Mouse (Mus musculus): ENCODE data around the gene Phc2. TPM values are rescaled to one million over a fixed set of nuclear protein-coding genes. Genes with fewer than 3 reads are reported as not detected.

The Phc2 gene
- polyA plus RNA-seq, 1 experiment from 2014 or later, result 110 TPM

GRCm38 (mm10) chr4:128766929-128767328 lies 112.4 kb downstream of the Phc2 start:
- no peak overlapping the region for H3K27ac ChIP-seq (ENCODE audit: low read depth, low read length)
- no peak overlapping the region for H3K4me2 ChIP-seq
- H3K9ac ChIP-seq (ENCODE audit: low read length), result no peak overlapping the region
- ATAC-seq (ENCODE audit: low FRiP score), result no peak
- no peaks in the 10 kb centered on the region for H3K27me3 ChIP-seq (ENCODE audit: control insufficient read depth, insufficient read depth, low read length)
- peaks cover 9% of the 10 kb centered on the region; the same call in 1 of the 2 replicates for H3K9me3 ChIP-seq (ENCODE audit: control insufficient read depth, low read length)
- DNase-seq (ENCODE audit: low spot score, missing footprints), result no peak
- no peaks in the 10 kb centered on the region; the same call in 1 of the 2 replicates for H3K36me3 ChIP-seq (ENCODE audit: control insufficient read depth, insufficient read depth, low read length)
- no peaks in the 10 kb centered on the region for H3K4me1 ChIP-seq (ENCODE audit: control insufficient read depth, insufficient read depth, low read length)
- WGBS, result 93% methylated on average over 20 of the region's 20 CpGs
- H3K4me3 ChIP-seq (ENCODE audit: low read depth, low read length), result no peak overlapping the region

- DNase-seq (ENCODE audit: low spot score, missing footprints), result no peak
- Histone ChIP-seq H3K4me2 (no peak overlapping the region), H3K36me3 (ENCODE audit: control insufficient read depth, insufficient read depth, low read length) (peaks cover 5% of the 10 kb centered on the region), H3K9ac (ENCODE audit: low read length) (no peak overlapping the region), H3K4me1 (ENCODE audit: control insufficient read depth, insufficient read depth, low read length) (no peaks in the 10 kb centered on the region), H3K27me3 (ENCODE audit: control insufficient read depth, insufficient read depth, low read length) (no peaks in the 10 kb centered on the region), H3K4me3 (ENCODE audit: low read depth, low read length) (no peak overlapping the region), H3K9me3 (ENCODE audit: control insufficient read depth, low read length) (peaks cover 1% of the 10 kb centered on the region; the same call in 1 of the 2 replicates), H3K27ac (ENCODE audit: low read depth, low read length) (no peak overlapping the region)
- 83% methylated on average over 13 of the region's 13 CpGs for WGBS
- ATAC-seq (ENCODE audit: low FRiP score), result no peak
Measured at GRCm38 (mm10) chr4:128768120-128768519, 113.6 kb downstream of the Phc2 start.

- Histone ChIP-seq H3K27ac (ENCODE audit: low read depth, low read length) (no peak overlapping the region), H3K27me3 (ENCODE audit: control insufficient read depth, insufficient read depth, low read length) (no peaks in the 10 kb centered on the region), H3K4me2 (no peak overlapping the region), H3K9ac (ENCODE audit: low read length) (no peak overlapping the region), H3K4me3 (ENCODE audit: low read depth, low read length) (no peak overlapping the region), H3K4me1 (ENCODE audit: control insufficient read depth, insufficient read depth, low read length) (no peaks in the 10 kb centered on the region), H3K9me3 (ENCODE audit: control insufficient read depth, low read length) (no peaks in the 10 kb centered on the region), H3K36me3 (ENCODE audit: control insufficient read depth, insufficient read depth, low read length) (peaks cover 13% of the 10 kb centered on the region)
- DNase-seq (ENCODE audit: low spot score, missing footprints), result no peak
- ATAC-seq (ENCODE audit: low FRiP score), result no peak
- WGBS, result 93% methylated on average over 13 of the region's 13 CpGs
Measured at GRCm38 (mm10) chr4:128769569-128770355, 115.3 kb downstream of the Phc2 start.

GRCm38 (mm10) chr4:128770698-128771097 lies 116.2 kb downstream of the Phc2 start:
- Histone ChIP-seq H3K36me3 (ENCODE audit: control insufficient read depth, insufficient read depth, low read length) (peaks cover 18% of the 10 kb centered on the region), H3K9ac (ENCODE audit: low read length) (no peak overlapping the region), H3K4me2 (no peak overlapping the region), H3K9me3 (ENCODE audit: control insufficient read depth, low read length) (no peaks in the 10 kb centered on the region), H3K4me3 (ENCODE audit: low read depth, low read length) (no peak overlapping the region), H3K27me3 (ENCODE audit: control insufficient read depth, insufficient read depth, low read length) (no peaks in the 10 kb centered on the region), H3K4me1 (ENCODE audit: control insufficient read depth, insufficient read depth, low read length) (no peaks in the 10 kb centered on the region), H3K27ac (ENCODE audit: low read depth, low read length) (no peak overlapping the region)
- DNase-seq (ENCODE audit: low spot score, missing footprints), result no peak
- 0 out of 2 replicates have a peak, but pooled peaks have one; percentile 30 for ATAC-seq (ENCODE audit: low FRiP score)
- 92% methylated on average over 5 of the region's 5 CpGs for WGBS

GRCm38 (mm10) chr4:128773820-128774219 lies 119.3 kb downstream of the Phc2 start:
- H3K4me2 ChIP-seq, result no peak overlapping the region
- peaks cover 26% of the 10 kb centered on the region for H3K36me3 ChIP-seq (ENCODE audit: control insufficient read depth, insufficient read depth, low read length)
- 93% methylated on average over 11 of the region's 11 CpGs for whole genome bisulfite sequencing
- H3K27me3 ChIP-seq (ENCODE audit: control insufficient read depth, insufficient read depth, low read length), result no peaks in the 10 kb centered on the region
- ATAC-seq (ENCODE audit: low FRiP score) (no peak), DNase-seq (ENCODE audit: low spot score, missing footprints) (no peak)
- H3K27ac ChIP-seq (ENCODE audit: low read depth, low read length), result no peak overlapping the region
- no peak overlapping the region for H3K4me3 ChIP-seq (ENCODE audit: low read depth, low read length)
- H3K9ac ChIP-seq (ENCODE audit: low read length), result no peak overlapping the region
- H3K4me1 ChIP-seq (ENCODE audit: control insufficient read depth, insufficient read depth, low read length), result no peaks in the 10 kb centered on the region
- H3K9me3 ChIP-seq (ENCODE audit: control insufficient read depth, low read length), result no peaks in the 10 kb centered on the region

GRCm38 (mm10) chr4:128774467-128774866 lies 120.0 kb downstream of the Phc2 start:
- Histone ChIP-seq H3K27me3 (ENCODE audit: control insufficient read depth, insufficient read depth, low read length) (no peaks in the 10 kb centered on the region), H3K4me3 (ENCODE audit: low read depth, low read length) (no peak overlapping the region), H3K9me3 (ENCODE audit: control insufficient read depth, low read length) (no peaks in the 10 kb centered on the region), H3K4me1 (ENCODE audit: control insufficient read depth, insufficient read depth, low read length) (no peaks in the 10 kb centered on the region), H3K36me3 (ENCODE audit: control insufficient read depth, insufficient read depth, low read length) (peaks cover 26% of the 10 kb centered on the region), H3K27ac (ENCODE audit: low read depth, low read length) (no peak overlapping the region), H3K9ac (ENCODE audit: low read length) (no peak overlapping the region), H3K4me2 (no peak overlapping the region)
- WGBS, result 96% methylated on average over 9 of the region's 9 CpGs
- ATAC-seq (ENCODE audit: low FRiP score) (no peak), DNase-seq (ENCODE audit: low spot score, missing footprints) (peak; percentile 95)

GRCm38 (mm10) chr4:128776568-128777289 lies 122.2 kb downstream of the Phc2 start:
- DNase-seq (ENCODE audit: low spot score, missing footprints) (peak; percentile 99), ATAC-seq (ENCODE audit: low FRiP score) (peak; percentile 72)
- no peak overlapping the region for H3K4me3 ChIP-seq (ENCODE audit: low read depth, low read length)
- no peaks in the 10 kb centered on the region for H3K9me3 ChIP-seq (ENCODE audit: control insufficient read depth, low read length)
- no peak overlapping the region for H3K9ac ChIP-seq (ENCODE audit: low read length)
- no peak overlapping the region for H3K27ac ChIP-seq (ENCODE audit: low read depth, low read length)
- no peak overlapping the region for H3K4me2 ChIP-seq
- no peaks in the 10 kb centered on the region for H3K4me1 ChIP-seq (ENCODE audit: control insufficient read depth, insufficient read depth, low read length)
- H3K27me3 ChIP-seq (ENCODE audit: control insufficient read depth, insufficient read depth, low read length), result no peaks in the 10 kb centered on the region
- WGBS, result 43% methylated on average over 20 of the region's 20 CpGs
- peaks cover 26% of the 10 kb centered on the region for H3K36me3 ChIP-seq (ENCODE audit: control insufficient read depth, insufficient read depth, low read length)

GRCm38 (mm10) chr4:128777593-128777992 lies 123.1 kb downstream of the Phc2 start:
- no peaks in the 10 kb centered on the region for H3K9me3 ChIP-seq (ENCODE audit: control insufficient read depth, low read length)
- no peak for DNase-seq (ENCODE audit: low spot score, missing footprints)
- H3K4me1 ChIP-seq (ENCODE audit: control insufficient read depth, insufficient read depth, low read length), result no peaks in the 10 kb centered on the region
- H3K36me3 ChIP-seq (ENCODE audit: control insufficient read depth, insufficient read depth, low read length), result peaks cover 22% of the 10 kb centered on the region
- no peak overlapping the region for H3K27ac ChIP-seq (ENCODE audit: low read depth, low read length)
- H3K4me2 ChIP-seq, result no peak overlapping the region
- no peak overlapping the region for H3K4me3 ChIP-seq (ENCODE audit: low read depth, low read length)
- WGBS, result 84% methylated on average over 11 of the region's 11 CpGs
- no peak overlapping the region for H3K9ac ChIP-seq (ENCODE audit: low read length)
- no peak for ATAC-seq (ENCODE audit: low FRiP score)
- no peaks in the 10 kb centered on the region for H3K27me3 ChIP-seq (ENCODE audit: control insufficient read depth, insufficient read depth, low read length)

- no peak overlapping the region for H3K4me3 ChIP-seq (ENCODE audit: low read depth, low read length)
- no peak overlapping the region for H3K4me2 ChIP-seq
- ATAC-seq (ENCODE audit: low FRiP score) (no peak), DNase-seq (ENCODE audit: low spot score, missing footprints) (no peak)
- no peak overlapping the region for H3K27ac ChIP-seq (ENCODE audit: low read depth, low read length)
- H3K9ac ChIP-seq (ENCODE audit: low read length), result no peak overlapping the region
- WGBS, result 94% methylated on average over 7 of the region's 7 CpGs
- H3K9me3 ChIP-seq (ENCODE audit: control insufficient read depth, low read length), result no peaks in the 10 kb centered on the region
- peaks cover 24% of the 10 kb centered on the region for H3K36me3 ChIP-seq (ENCODE audit: control insufficient read depth, insufficient read depth, low read length)
- H3K4me1 ChIP-seq (ENCODE audit: control insufficient read depth, insufficient read depth, low read length), result no peaks in the 10 kb centered on the region
- no peaks in the 10 kb centered on the region for H3K27me3 ChIP-seq (ENCODE audit: control insufficient read depth, insufficient read depth, low read length)
Measured at GRCm38 (mm10) chr4:128782037-128782436, 127.5 kb downstream of the Phc2 start.

Measured in midbrain, embryonic 11.5 days (tissue).